Mouse (Mus musculus): ENCODE measurements at regions not wholly inside any gene's neighbourhood (a gene's known extent, or its start where the extent isn't known, plus 50 kb on each side); places are given as distances from the start of the nearest gene placed in this dataset.

DNA sequence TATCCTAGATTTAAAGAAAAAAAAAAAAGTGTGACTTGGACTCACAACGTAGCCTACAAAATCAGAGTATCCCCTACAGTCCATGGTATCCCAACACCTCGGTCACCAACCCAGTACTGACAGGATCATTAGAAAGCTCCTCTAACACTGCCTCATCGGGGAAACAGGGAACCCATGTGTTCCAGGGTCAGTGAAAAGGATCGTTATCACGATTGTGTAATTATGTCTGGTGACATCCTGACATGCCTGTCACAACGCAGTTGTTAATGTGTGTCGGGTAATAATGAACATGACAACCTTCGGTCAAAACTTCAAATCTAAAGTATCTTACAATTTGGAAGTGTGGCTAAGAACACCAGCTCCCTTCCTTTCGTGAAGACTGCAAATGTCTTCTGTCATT is 83.8 kb upstream of the Enpep start:
- TF ChIP-seq POLR2A (IDR thresholded peaks at IDR 0.05; ENCODE audit: low read depth, low read length) = no peak
- TF ChIP-seq CTCF (IDR thresholded peaks at IDR 0.05; ENCODE audit: borderline replicate concordance, insufficient read depth, low read length) = no peak
